In genomic region chr10:54558636-54559035, GRCm38 (mm10) we compare ENCODE assay signal across 10 mouse cellular contexts.
DNase-seq lines count a peak whose midpoint lies in the region; ATAC-seq and TF ChIP-seq lines count a peak whose summit lies in the region.
"Had no signal": no experiment of that assay in that cellular context is flagged by ENCODE, and none has a peak within 500 bp of the region (broad histone marks: within the 10 kb centered on the region; RNA-seq: fewer than 3 reads in every experiment).

No protein-coding gene starts in this region.

- 60% methylated on average over 4 of the region's 4 CpGs for WGBS in hindbrain, embryonic 14.5 days
- WGBS in hindbrain, embryonic 16.5 days, result 68% methylated on average over 4 of the region's 4 CpGs
- WGBS in neural tube, embryonic 11.5 days, result 61% methylated on average over 4 of the region's 4 CpGs
- 73% methylated on average over 4 of the region's 4 CpGs for WGBS in neural tube, embryonic 15.5 days
- 69% methylated on average over 4 of the region's 4 CpGs for WGBS in stomach, postnatal 0 days

- H3K4me3 ChIP-seq in hindbrain, embryonic 14.5 days (replicated peaks; ENCODE audit: low read length), result no peak overlapping the region
- H3K4me3 ChIP-seq in hindbrain, embryonic 16.5 days (ENCODE audit: low read length), result no peak overlapping the region
- H3K4me3 ChIP-seq in neural tube, embryonic 11.5 days (ENCODE audit: low read depth, low read length), result no peak overlapping the region
- H3K4me3 ChIP-seq in neural tube, embryonic 15.5 days (replicated peaks), result no peak overlapping the region
- no peak overlapping the region for H3K4me3 ChIP-seq in stomach, postnatal 0 days (ENCODE audit: low read depth, low read length)
- H3K4me3 ChIP-seq: hindbrain, embryonic 15.5 days had no signal

- H3K27me3 ChIP-seq in hindbrain, embryonic 14.5 days (ENCODE audit: control insufficient read depth, insufficient read depth, low read length), result no peaks in the 10 kb centered on the region
- H3K27me3 ChIP-seq in hindbrain, embryonic 16.5 days (replicated peaks; ENCODE audit: control insufficient read depth, insufficient read depth, low read length), result no peaks in the 10 kb centered on the region
- H3K27me3 ChIP-seq in neural tube, embryonic 11.5 days (ENCODE audit: control insufficient read depth, insufficient read depth, low read length), result no peaks in the 10 kb centered on the region
- H3K27me3 ChIP-seq in neural tube, embryonic 15.5 days (replicated peaks), result no peaks in the 10 kb centered on the region
- H3K27me3 ChIP-seq in stomach, postnatal 0 days (ENCODE audit: control insufficient read depth, insufficient read depth, low read length), result no peaks in the 10 kb centered on the region
- H3K27me3 ChIP-seq: hindbrain, embryonic 15.5 days had no signal

- no peaks in the 10 kb centered on the region for H3K9me3 ChIP-seq in hindbrain, embryonic 14.5 days (ENCODE audit: control insufficient read depth, low read length)
- no peaks in the 10 kb centered on the region for H3K9me3 ChIP-seq in hindbrain, embryonic 16.5 days (ENCODE audit: control insufficient read depth, low read length)
- H3K9me3 ChIP-seq in neural tube, embryonic 11.5 days (ENCODE audit: control insufficient read depth, low read length), result no peaks in the 10 kb centered on the region
- no peaks in the 10 kb centered on the region for H3K9me3 ChIP-seq in neural tube, embryonic 15.5 days (replicated peaks)
- no peaks in the 10 kb centered on the region for H3K9me3 ChIP-seq in stomach, postnatal 0 days (ENCODE audit: control insufficient read depth, low read length)
- H3K9me3 ChIP-seq: hindbrain, embryonic 15.5 days had no signal

- H3K9ac ChIP-seq in hindbrain, embryonic 14.5 days, result no peak overlapping the region
- H3K9ac ChIP-seq in hindbrain, embryonic 16.5 days (ENCODE audit: low read depth, low read length), result no peak overlapping the region
- H3K9ac ChIP-seq in neural tube, embryonic 11.5 days (ENCODE audit: low read length), result no peak overlapping the region
- H3K9ac ChIP-seq in neural tube, embryonic 15.5 days (replicated peaks), result no peak overlapping the region
- no peak overlapping the region for H3K9ac ChIP-seq in stomach, postnatal 0 days (ENCODE audit: low read length)
- H3K9ac ChIP-seq: hindbrain, embryonic 15.5 days had no signal

- H3K36me3 ChIP-seq in hindbrain, embryonic 14.5 days (replicated peaks; ENCODE audit: control insufficient read depth, insufficient read depth), result no peaks in the 10 kb centered on the region
- H3K36me3 ChIP-seq in hindbrain, embryonic 16.5 days (ENCODE audit: control insufficient read depth, insufficient read depth, low read length), result no peaks in the 10 kb centered on the region
- H3K36me3 ChIP-seq in neural tube, embryonic 11.5 days (ENCODE audit: control insufficient read depth, insufficient read depth, low read length), result no peaks in the 10 kb centered on the region
- no peaks in the 10 kb centered on the region for H3K36me3 ChIP-seq in neural tube, embryonic 15.5 days
- no peaks in the 10 kb centered on the region for H3K36me3 ChIP-seq in stomach, postnatal 0 days (ENCODE audit: control insufficient read depth, insufficient read depth, low read length)
- H3K36me3 ChIP-seq: hindbrain, embryonic 15.5 days had no signal

- peak; percentile 61 for TF ChIP-seq CTCF in stomach, postnatal 0 days (IDR thresholded peaks at IDR 0.05; ENCODE audit: low read depth)

- no peak for TF ChIP-seq EP300 in stomach, postnatal 0 days (optimal IDR thresholded peaks at IDR 0.05)

- no peaks in the 10 kb centered on the region for H3K4me1 ChIP-seq in hindbrain, embryonic 14.5 days (replicated peaks; ENCODE audit: control insufficient read depth, insufficient read depth, low read length)
- no peaks in the 10 kb centered on the region for H3K4me1 ChIP-seq in hindbrain, embryonic 16.5 days (ENCODE audit: control insufficient read depth, insufficient read depth, low read depth, low read length)
- H3K4me1 ChIP-seq in neural tube, embryonic 11.5 days (ENCODE audit: control insufficient read depth, insufficient read depth, low read length), result no peaks in the 10 kb centered on the region
- H3K4me1 ChIP-seq in neural tube, embryonic 15.5 days, result no peaks in the 10 kb centered on the region
- H3K4me1 ChIP-seq in stomach, postnatal 0 days (replicated peaks; ENCODE audit: control insufficient read depth, insufficient read depth), result no peaks in the 10 kb centered on the region
- H3K4me1 ChIP-seq: hindbrain, embryonic 15.5 days had no signal

- no peak overlapping the region for H3K4me2 ChIP-seq in hindbrain, embryonic 14.5 days (replicated peaks)
- H3K4me2 ChIP-seq in hindbrain, embryonic 16.5 days (ENCODE audit: low read length), result no peak overlapping the region
- no peak overlapping the region for H3K4me2 ChIP-seq in neural tube, embryonic 11.5 days (ENCODE audit: low read depth)
- H3K4me2 ChIP-seq in neural tube, embryonic 15.5 days, result no peak overlapping the region
- H3K4me2 ChIP-seq in stomach, postnatal 0 days (replicated peaks; ENCODE audit: low read depth), result no peak overlapping the region
- H3K4me2 ChIP-seq: hindbrain, embryonic 15.5 days; liver, embryonic 11.5 days had no signal

- H3K27ac ChIP-seq in hindbrain, embryonic 14.5 days, result no peak overlapping the region
- H3K27ac ChIP-seq in hindbrain, embryonic 16.5 days (ENCODE audit: low read depth, low read length), result no peak overlapping the region
- no peak overlapping the region for H3K27ac ChIP-seq in neural tube, embryonic 11.5 days (ENCODE audit: low read depth, low read length)
- no peak overlapping the region for H3K27ac ChIP-seq in neural tube, embryonic 15.5 days (replicated peaks)
- no peak overlapping the region for H3K27ac ChIP-seq in stomach, postnatal 0 days (replicated peaks)
- H3K27ac ChIP-seq: hindbrain, embryonic 15.5 days had no signal

- no peak for ATAC-seq in hindbrain, embryonic 14.5 days (ENCODE audit: low FRiP score)
- ATAC-seq in hindbrain, embryonic 16.5 days, result no peak
- 0 out of 2 replicates have a peak, but pooled peaks have one; percentile 23 for ATAC-seq in neural tube, embryonic 11.5 days (ENCODE audit: insufficient read depth, low FRiP score, low TSS enrichment)
- ATAC-seq in neural tube, embryonic 15.5 days (ENCODE audit: low FRiP score), result no peak
- ATAC-seq in stomach, postnatal 0 days (ENCODE audit: low FRiP score, low TSS enrichment), result no peak

- DNase-seq in hindbrain, embryonic 14.5 days (ENCODE audit: low spot score), result peak; percentile 50
- no peak for DNase-seq in neural tube, embryonic 11.5 days (ENCODE audit: low spot score)
- DNase-seq in embryo, embryonic 10 days (ENCODE audit: low spot score), result peak; percentile 34
- DNase-seq in stomach, postnatal 0 days (ENCODE audit: low spot score), result no peak
- DNase-seq in ovary, adult 18-20 months (ENCODE audit: low spot score), result no peak
- DNase-seq: thymus, postnatal 25 days had no signal

Comparison
In these comparisons a context has a peak if more than half of its experiments do, and no peak if none do; other contexts are left out.
1. DNase-seq: peak in hindbrain, embryonic 14.5 days (single experiment) and embryo, embryonic 10 days (single experiment); none in neural tube, embryonic 11.5 days (single experiment), stomach, postnatal 0 days (single experiment) and ovary, adult 18-20 months (single experiment).